Mouse (Mus musculus): ENCODE data around the gene Jmjd7. TPM values are rescaled to one million over a fixed set of nuclear protein-coding genes. Genes with fewer than 3 reads are reported as not detected.

The Jmjd7 gene
- polyA plus RNA-seq, 1 experiment, result 18.2 TPM

DNA sequence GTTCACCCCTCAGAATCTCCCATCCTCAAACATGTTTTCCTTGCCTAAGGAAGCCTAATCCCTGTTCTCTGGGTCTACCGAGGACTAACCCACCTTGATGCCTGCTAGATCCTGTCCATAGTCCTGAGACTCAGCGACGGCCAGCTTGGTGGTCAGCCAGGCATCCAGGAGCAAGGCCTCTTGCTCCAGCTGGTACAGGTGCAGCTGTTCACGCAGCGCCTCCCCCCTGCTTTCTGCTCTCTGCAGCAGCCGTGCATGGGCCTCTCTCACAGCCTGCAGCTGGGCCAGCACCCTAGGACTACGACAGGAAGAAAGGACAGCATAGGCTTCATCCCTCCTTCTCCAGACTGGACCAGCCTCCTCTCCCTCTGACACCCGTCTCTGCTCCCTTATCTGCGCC lies 20.9 kb downstream of the Jmjd7 start:
- no peak for TF ChIP-seq CTCF (IDR thresholded peaks at IDR 0.05; ENCODE audit: low read depth, low read length)
- no peak for TF ChIP-seq POLR2A (IDR thresholded peaks at IDR 0.05; ENCODE audit: insufficient read depth, low read length)
- no peak for TF ChIP-seq EP300 (IDR thresholded peaks at IDR 0.05; ENCODE audit: insufficient read depth, low read depth, low read length)
- Histone ChIP-seq H3K9ac (ENCODE audit: low read depth, poor library complexity, severe bottlenecking) (no peak overlapping the region), H3K4me3 (ENCODE audit: low read depth, low read length) (no peak overlapping the region), H3K27me3 (ENCODE audit: control insufficient read depth, insufficient read depth, low read length, poor library complexity, severe bottlenecking) (no peaks in the 10 kb centered on the region), H3K9me3 (replicated peaks; ENCODE audit: control insufficient read depth, insufficient read depth, low read length, poor library complexity, severe bottlenecking) (no peaks in the 10 kb centered on the region), H3K27ac (ENCODE audit: insufficient read depth, low read length) (no peak overlapping the region), H3K4me1 (ENCODE audit: control insufficient read depth, insufficient read depth, low read length) (peaks cover 3% of the 10 kb centered on the region), H3K36me3 (ENCODE audit: control insufficient read depth, insufficient read depth, low read length, poor library complexity, severe bottlenecking) (no peaks in the 10 kb centered on the region)

DNA sequence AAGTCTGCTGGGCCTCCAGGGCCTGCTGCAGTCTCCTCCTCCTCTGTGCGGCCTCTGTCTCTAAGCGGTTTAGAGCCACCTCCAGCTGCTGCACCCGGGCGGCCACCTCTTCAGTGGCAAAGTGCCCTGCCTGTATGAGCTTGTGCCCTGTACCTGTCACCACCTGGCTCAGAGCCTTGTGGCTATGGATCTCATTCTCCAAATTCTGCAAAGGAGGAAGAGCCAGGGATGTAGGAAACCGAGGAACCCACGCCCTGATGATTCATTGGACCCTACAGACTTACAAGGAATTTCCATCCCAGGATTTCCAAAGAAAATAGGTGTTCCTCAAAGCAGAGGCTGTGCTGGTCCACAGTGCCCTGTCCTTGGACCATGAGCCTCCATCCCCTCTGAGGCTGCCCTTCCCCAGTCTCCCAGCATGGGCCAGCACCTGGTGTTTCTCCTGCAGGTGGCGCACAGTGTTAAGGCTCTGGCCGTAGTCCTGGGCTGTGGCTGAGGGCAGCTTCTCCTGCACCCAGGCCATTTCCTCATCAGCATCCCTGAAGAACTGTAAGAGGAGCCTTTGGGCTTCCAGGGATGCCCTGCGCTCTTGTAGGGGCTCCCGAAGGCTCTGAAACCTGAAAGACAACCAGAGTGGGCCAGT lies 22.5 kb downstream of the Jmjd7 start:
- Histone ChIP-seq H3K27me3 (ENCODE audit: control insufficient read depth, insufficient read depth, low read length, poor library complexity, severe bottlenecking) (no peaks in the 10 kb centered on the region), H3K9me3 (replicated peaks; ENCODE audit: control insufficient read depth, insufficient read depth, low read length, poor library complexity, severe bottlenecking) (no peaks in the 10 kb centered on the region), H3K27ac (ENCODE audit: insufficient read depth, low read length) (no peak overlapping the region), H3K4me3 (ENCODE audit: low read depth, low read length) (no peak overlapping the region), H3K9ac (ENCODE audit: low read depth, poor library complexity, severe bottlenecking) (no peak overlapping the region), H3K4me1 (ENCODE audit: control insufficient read depth, insufficient read depth, low read length) (no peaks in the 10 kb centered on the region), H3K36me3 (ENCODE audit: control insufficient read depth, insufficient read depth, low read length, poor library complexity, severe bottlenecking) (no peaks in the 10 kb centered on the region)
- TF ChIP-seq CTCF (IDR thresholded peaks at IDR 0.05; ENCODE audit: low read depth, low read length) (peak; percentile 85), EP300 (IDR thresholded peaks at IDR 0.05; ENCODE audit: insufficient read depth, low read depth, low read length) (no peak), POLR2A (IDR thresholded peaks at IDR 0.05; ENCODE audit: insufficient read depth, low read length) (no peak)

DNA sequence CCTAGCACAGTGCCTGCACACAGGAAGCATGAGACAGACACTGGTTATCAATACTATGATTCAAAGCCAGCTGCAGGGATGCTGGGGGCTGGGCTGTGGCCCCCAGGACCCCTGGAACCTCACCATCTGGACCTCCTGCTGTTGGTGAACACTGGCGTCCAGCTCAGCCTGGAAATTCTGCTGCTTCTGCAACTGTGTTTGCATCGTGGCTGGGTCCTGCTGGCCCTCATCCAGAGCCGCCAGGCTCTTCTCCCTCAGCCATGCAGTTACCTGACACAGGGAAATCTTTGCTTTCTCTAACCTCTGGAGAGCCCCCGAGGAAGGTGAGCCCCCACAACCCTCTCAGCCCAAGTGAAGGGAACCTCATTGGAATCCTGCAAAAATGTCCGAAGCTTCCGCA lies 24.1 kb downstream of the Jmjd7 start:
- Histone ChIP-seq H3K4me1 (ENCODE audit: control insufficient read depth, insufficient read depth, low read length) (no peaks in the 10 kb centered on the region), H3K4me3 (ENCODE audit: low read depth, low read length) (no peak overlapping the region), H3K9ac (ENCODE audit: low read depth, poor library complexity, severe bottlenecking) (no peak overlapping the region), H3K36me3 (ENCODE audit: control insufficient read depth, insufficient read depth, low read length, poor library complexity, severe bottlenecking) (no peaks in the 10 kb centered on the region), H3K27me3 (ENCODE audit: control insufficient read depth, insufficient read depth, low read length, poor library complexity, severe bottlenecking) (no peaks in the 10 kb centered on the region), H3K9me3 (replicated peaks; ENCODE audit: control insufficient read depth, insufficient read depth, low read length, poor library complexity, severe bottlenecking) (no peaks in the 10 kb centered on the region), H3K27ac (ENCODE audit: insufficient read depth, low read length) (no peak overlapping the region)
- TF ChIP-seq CTCF (IDR thresholded peaks at IDR 0.05; ENCODE audit: low read depth, low read length), result no peak
- no peak for TF ChIP-seq EP300 (IDR thresholded peaks at IDR 0.05; ENCODE audit: insufficient read depth, low read depth, low read length)
- TF ChIP-seq POLR2A (IDR thresholded peaks at IDR 0.05; ENCODE audit: insufficient read depth, low read length), result no peak

DNA sequence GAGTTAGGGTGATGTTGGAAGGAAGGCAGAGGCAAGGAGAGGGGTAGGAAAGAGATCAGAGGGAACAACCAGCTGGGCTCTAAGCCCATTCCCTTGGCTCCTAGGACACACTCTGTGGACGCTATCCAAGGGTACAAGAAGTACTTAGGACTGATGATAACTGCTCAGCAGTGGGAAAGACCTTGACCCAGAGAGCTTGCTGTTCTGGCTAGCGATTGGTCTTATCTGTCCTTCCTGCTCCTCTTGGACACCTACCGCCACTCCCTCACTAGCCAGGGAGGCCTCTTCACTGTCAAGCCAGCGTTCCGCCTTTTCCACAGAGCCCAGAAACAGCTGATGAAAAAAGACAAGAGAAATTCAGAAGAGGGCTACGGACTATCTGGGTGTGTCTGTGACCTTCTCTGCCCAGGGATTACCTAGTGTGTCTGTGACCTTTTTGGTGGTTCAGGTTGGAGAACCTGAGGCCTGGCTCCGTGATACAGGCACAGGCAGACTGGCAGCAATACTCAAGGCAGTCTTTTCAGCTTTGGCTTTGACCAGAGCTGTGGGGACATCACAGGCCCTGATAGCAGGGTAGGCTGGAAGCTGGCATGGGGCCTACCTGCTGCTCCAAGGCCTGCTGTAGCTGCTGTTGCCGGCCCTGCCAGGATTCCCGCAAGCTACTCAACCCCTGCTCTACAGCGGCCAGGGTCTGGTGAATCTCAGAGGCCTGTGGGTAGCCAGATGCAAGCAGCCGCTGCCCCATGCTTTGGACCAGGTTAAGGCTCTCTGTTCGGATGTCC lies 27.7 kb downstream of the Jmjd7 start:
- Histone ChIP-seq H3K9me3 (replicated peaks; ENCODE audit: control insufficient read depth, insufficient read depth, low read length, poor library complexity, severe bottlenecking) (no peaks in the 10 kb centered on the region), H3K4me3 (ENCODE audit: low read depth, low read length) (no peak overlapping the region), H3K27me3 (ENCODE audit: control insufficient read depth, insufficient read depth, low read length, poor library complexity, severe bottlenecking) (no peaks in the 10 kb centered on the region), H3K9ac (ENCODE audit: low read depth, poor library complexity, severe bottlenecking) (no peak overlapping the region), H3K36me3 (ENCODE audit: control insufficient read depth, insufficient read depth, low read length, poor library complexity, severe bottlenecking) (no peaks in the 10 kb centered on the region), H3K4me1 (ENCODE audit: control insufficient read depth, insufficient read depth, low read length) (no peaks in the 10 kb centered on the region), H3K27ac (ENCODE audit: insufficient read depth, low read length) (no peak overlapping the region)
- TF ChIP-seq CTCF (IDR thresholded peaks at IDR 0.05; ENCODE audit: low read depth, low read length) (no peak), EP300 (IDR thresholded peaks at IDR 0.05; ENCODE audit: insufficient read depth, low read depth, low read length) (no peak), POLR2A (IDR thresholded peaks at IDR 0.05; ENCODE audit: insufficient read depth, low read length) (no peak)

DNA sequence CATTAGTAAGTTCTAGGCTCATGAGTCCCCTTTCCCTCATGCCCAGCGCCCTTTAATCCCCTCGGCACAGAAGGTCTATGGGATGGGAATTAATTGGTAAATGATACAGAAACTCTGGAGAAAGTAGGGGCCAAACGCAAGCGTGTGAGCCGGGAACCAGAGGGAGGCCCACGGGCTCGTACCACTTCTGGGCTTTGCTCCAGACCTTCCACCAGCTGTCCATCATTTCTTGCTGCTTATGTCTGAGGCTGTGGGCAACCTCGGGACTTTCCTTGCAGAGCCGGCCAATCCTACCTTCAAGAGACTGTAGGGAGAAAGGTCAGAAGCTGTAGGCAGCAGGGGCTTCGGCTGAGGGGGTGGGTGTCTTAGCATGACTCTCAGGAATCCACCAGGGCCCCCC lies 28.6 kb downstream of the Jmjd7 start:
- H3K27ac ChIP-seq (ENCODE audit: insufficient read depth, low read length), result no peak overlapping the region
- H3K9ac ChIP-seq (ENCODE audit: low read depth, poor library complexity, severe bottlenecking), result no peak overlapping the region

DNA sequence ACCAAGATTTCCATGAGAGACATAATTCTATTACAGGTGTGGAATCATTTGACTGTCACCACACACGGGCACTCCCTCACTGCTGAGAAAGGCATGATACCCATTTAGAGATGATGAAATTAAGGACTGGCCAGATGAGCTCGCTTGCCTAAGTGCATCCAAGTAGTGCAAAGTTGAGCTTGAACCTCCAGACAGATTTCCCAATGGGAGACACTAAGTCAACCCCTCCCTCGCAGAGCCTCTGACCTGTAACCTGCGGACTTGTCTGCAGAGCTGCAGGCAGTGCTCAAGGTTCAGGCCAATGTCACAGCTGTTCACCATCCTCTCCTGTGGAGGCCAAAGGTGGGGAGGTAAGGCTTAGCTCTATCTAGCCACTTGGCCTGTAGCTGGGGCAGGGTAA lies 31.5 kb downstream of the Jmjd7 start:
- no peaks in the 10 kb centered on the region for H3K27me3 ChIP-seq (ENCODE audit: control insufficient read depth, insufficient read depth, low read length, poor library complexity, severe bottlenecking)
- no peaks in the 10 kb centered on the region for H3K9me3 ChIP-seq (replicated peaks; ENCODE audit: control insufficient read depth, insufficient read depth, low read length, poor library complexity, severe bottlenecking)
- H3K4me3 ChIP-seq (ENCODE audit: low read depth, low read length), result no peak overlapping the region
- no peaks in the 10 kb centered on the region for H3K4me1 ChIP-seq (ENCODE audit: control insufficient read depth, insufficient read depth, low read length)
- TF ChIP-seq CTCF (IDR thresholded peaks at IDR 0.05; ENCODE audit: low read depth, low read length) (no peak), EP300 (IDR thresholded peaks at IDR 0.05; ENCODE audit: insufficient read depth, low read depth, low read length) (no peak), POLR2A (IDR thresholded peaks at IDR 0.05; ENCODE audit: insufficient read depth, low read length) (no peak)
- H3K27ac ChIP-seq (ENCODE audit: insufficient read depth, low read length), result no peak overlapping the region
- H3K36me3 ChIP-seq (ENCODE audit: control insufficient read depth, insufficient read depth, low read length, poor library complexity, severe bottlenecking), result no peaks in the 10 kb centered on the region
- H3K9ac ChIP-seq (ENCODE audit: low read depth, poor library complexity, severe bottlenecking), result no peak overlapping the region

More for the DNA sequence above, 28.6 kb downstream of the Jmjd7 start:
- Histone ChIP-seq H3K27me3 (ENCODE audit: control insufficient read depth, insufficient read depth, low read length, poor library complexity, severe bottlenecking) (no peaks in the 10 kb centered on the region), H3K36me3 (ENCODE audit: control insufficient read depth, insufficient read depth, low read length, poor library complexity, severe bottlenecking) (no peaks in the 10 kb centered on the region), H3K4me3 (ENCODE audit: low read depth, low read length) (no peak overlapping the region), H3K9me3 (replicated peaks; ENCODE audit: control insufficient read depth, insufficient read depth, low read length, poor library complexity, severe bottlenecking) (no peaks in the 10 kb centered on the region), H3K4me1 (ENCODE audit: control insufficient read depth, insufficient read depth, low read length) (no peaks in the 10 kb centered on the region)
- TF ChIP-seq EP300 (IDR thresholded peaks at IDR 0.05; ENCODE audit: insufficient read depth, low read depth, low read length), result no peak
- TF ChIP-seq CTCF (IDR thresholded peaks at IDR 0.05; ENCODE audit: low read depth, low read length), result no peak
- no peak for TF ChIP-seq POLR2A (IDR thresholded peaks at IDR 0.05; ENCODE audit: insufficient read depth, low read length)
